Mouse (Mus musculus) monocyte, adult 5-6 weeks (primary cell): ENCODE results near the gene Crispld2. TPM values are rescaled to one million over a fixed set of nuclear protein-coding genes. Genes with fewer than 3 reads are reported as not detected.
A peak's percentile ranks its signal among the peaks of the same experiment; 100 is the strongest.

Experiments
- ATAC-seq: fragments of 153-309, 156-312 bp; replicated peaks from 2 replicates; pipeline ENCODE4 v1.8.0; 2017; ENCODE audit warnings: mild to moderate bottlenecking; ENCODE audit not compliant: low TSS enrichment, insufficient number of reproducible peaks, severe bottlenecking, poor library complexity, low FRiP score
- total RNA-seq: library from RNA; stranded (forward); fragments of 200-1000, 200-491, 200-594 nt; gene quantifications from 3 replicates; pipeline ENCODE4 v1.2.3, GENCODE M21; 2017

Crispld2 gene
- total RNA-seq, 1 experiment from 2014 or later = not detected

GRCm38 (mm10) chr8:120051006-120051405 is 58.8 kb downstream of the Crispld2 start:
- no peak for ATAC-seq

- no peak for ATAC-seq
Observed at GRCm38 (mm10) chr8:120051908-120052307, 59.7 kb downstream of the Crispld2 start.

- no peak for ATAC-seq
Observed at GRCm38 (mm10) chr8:120052318-120052717, 60.1 kb downstream of the Crispld2 start.

DNA sequence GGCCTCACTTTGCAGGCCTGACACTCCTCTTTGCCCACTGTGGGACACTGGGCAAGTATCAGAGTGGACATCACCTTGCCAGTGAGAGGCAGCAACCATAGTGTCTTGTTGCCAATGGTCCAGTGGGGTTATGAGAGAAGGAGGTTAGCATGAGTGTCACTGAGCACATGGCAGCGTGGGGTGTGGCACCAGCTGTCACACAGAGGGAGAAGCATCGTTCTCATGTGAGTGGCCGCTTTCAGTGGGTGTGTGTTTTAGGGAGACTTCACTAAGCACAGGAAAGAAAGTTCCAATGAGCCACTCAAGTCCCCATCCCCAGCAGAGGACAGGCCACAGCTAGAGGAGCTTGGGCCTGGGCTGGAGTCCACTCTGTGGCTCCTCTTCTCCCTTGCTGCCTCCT is 62.6 kb downstream of the Crispld2 start:
- no peak for ATAC-seq

- no peak for ATAC-seq
Observed at GRCm38 (mm10) chr8:120057078-120057477, 64.8 kb downstream of the Crispld2 start.

- ATAC-seq = no peak
Observed at GRCm38 (mm10) chr8:120062742-120063141, 70.5 kb downstream of the Crispld2 start.

GRCm38 (mm10) chr8:120063326-120063725 is 71.1 kb downstream of the Crispld2 start:
- ATAC-seq = no peak

DNA sequence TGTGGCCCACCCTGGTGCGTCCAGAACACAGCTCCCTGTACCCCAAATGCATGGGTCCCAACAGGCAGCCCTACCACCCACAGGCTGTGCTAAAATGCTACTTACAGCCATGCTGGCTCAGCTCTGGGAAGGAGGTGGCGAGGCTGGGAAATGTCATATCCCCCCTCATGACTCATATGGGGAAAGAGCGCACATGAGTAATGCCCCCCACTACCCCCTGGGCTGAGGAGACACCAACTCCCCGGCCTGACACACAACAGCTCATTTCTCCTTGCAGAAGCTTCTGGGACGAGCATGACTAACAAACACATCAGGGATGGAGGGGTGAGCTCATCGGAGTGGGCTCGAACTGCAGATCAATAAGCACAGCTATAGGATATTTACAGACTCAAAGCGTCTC is 73.4 kb downstream of the Crispld2 start:
- no peak for ATAC-seq

- ATAC-seq = no peak
Observed at GRCm38 (mm10) chr8:120066226-120066625, 74.0 kb downstream of the Crispld2 start.

DNA sequence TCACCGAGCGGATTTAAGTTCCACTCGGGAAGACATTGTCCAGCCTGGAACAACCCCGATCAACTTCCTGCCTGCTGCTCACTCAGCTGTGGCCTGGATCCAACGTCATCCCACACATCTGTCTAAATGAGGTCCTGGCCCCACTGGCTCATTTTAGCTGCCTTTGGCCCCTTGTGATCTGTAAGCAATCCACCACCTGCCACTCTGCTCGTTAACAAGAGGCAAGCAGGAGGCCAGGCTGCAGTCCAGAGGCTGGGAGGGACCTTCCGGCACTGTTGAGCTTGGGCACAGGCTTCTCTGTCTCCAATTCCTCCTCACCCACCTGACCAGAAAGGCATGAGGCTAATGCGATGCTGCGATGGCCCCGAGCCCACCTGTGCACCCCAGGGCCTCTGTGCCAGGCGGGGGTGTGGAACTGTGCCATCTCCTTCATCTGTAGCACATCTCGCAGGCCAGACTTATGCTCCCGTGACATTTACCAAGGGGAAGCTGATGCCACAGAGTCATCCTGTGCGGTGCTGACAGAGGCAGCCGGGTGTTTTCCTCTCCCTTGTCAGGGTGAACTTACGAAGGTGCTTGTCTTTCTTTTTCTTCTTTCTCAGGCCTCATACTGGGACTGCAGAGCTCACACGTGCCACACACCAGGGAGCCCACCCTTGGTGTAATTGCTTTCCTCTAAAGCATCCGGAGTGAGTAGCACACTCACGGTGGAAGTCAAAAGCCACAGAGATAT is 75.9 kb downstream of the Crispld2 start:
- ATAC-seq = no peak

DNA sequence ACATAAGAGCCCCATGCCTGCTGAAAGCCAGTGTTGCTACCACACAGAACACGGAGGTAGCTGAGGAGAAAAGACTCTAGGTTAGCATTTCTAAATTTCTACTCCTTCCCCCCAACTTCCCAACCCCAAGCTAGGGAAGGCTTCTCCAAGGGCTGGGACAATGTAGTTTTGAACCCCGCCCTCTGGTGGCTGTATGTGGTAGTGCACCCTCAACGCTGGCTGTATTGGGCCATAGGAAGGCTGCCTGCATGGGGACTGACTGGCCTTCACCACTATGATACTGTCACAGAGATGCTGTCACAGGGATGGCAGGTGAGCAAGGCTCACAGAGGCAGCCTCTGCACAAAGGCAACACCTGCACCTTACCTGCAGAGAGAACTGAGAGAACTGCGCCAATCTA is 79.4 kb downstream of the Crispld2 start:
- peak; percentile 82 for ATAC-seq

DNA sequence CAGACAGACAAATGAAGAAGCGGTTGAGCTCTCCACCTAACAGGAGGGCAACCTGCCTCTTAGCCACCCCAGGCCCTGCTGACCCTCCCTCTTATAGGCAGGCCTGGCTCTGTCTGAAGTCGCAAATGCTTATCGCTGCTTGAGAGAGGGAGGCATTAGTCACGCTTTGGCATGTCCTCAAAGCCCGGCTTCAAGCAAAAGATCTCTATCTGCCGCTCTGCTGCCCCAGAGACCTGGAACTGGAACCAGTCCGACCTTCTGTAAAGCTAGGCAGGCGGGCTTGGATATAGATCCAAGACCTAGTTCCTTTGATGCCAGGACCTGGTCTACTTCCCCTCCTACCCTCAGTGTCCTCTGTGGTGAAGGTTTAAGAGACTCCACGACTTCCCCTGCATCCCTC is 80.0 kb downstream of the Crispld2 start:
- no peak for ATAC-seq

DNA sequence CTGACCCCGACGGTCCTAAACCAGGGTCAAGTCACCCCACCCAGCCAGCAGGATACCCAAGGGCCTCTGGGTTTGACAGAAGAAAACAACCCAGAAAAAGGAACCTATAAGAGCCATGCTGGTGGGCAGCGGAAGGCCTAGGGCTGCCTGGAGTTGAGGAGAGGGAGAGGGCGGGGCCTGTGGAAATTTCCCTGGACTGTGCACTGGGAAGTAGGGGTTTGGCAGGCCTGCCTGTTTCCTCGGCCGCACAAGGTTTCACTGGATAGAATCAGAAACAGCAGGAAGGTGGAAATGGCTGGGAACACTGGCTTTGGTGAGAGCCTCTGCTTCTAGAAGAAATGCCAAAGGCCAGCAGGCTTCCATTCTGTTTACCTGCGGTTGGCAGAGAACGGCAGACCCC is 80.6 kb downstream of the Crispld2 start:
- ATAC-seq = no peak

DNA sequence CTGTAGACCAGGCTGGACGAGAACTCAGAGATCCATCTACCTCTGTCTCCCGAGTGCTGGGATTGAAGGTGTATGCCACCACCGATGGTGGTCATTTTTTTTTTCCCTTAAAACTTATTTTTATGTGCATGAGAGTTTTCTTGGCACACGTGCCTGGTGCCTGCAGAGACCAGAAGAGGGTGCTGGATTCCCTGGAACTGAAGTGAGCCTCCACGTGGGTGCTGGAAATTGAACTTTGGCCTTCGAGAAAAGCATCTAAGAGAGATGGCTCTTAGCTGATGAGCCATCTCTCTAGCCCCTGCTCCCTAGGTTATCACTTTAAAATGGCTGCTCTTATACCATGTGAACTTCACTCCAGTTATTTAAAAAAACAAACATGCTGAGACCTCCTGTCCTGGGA is 82.3 kb downstream of the Crispld2 start:
- no peak for ATAC-seq

DNA sequence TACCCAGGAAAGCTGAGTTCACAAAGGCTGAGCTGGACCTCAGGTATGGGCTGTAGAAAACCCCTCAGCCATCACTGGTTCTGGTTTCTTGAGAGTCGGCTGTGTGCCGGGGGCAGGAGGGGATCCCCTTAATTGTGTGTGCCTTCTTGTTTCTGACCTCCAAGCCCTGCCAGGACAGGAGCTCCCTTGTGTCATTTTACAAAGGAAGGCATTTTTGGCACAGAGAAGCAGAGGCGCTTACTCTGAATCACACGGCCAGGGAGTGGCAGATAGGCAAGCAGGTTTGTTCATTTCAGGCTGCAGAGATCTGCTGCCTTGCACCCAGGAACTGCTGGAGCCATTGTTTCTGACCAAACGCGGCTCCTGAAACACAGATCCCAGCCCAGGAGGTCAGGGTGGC is 83.1 kb downstream of the Crispld2 start:
- no peak for ATAC-seq

- ATAC-seq = peak; percentile 66
Observed at GRCm38 (mm10) chr8:120078080-120078479, 85.8 kb downstream of the Crispld2 start.

- no peak for ATAC-seq
Observed at GRCm38 (mm10) chr8:120079361-120079760, 87.1 kb downstream of the Crispld2 start.

DNA sequence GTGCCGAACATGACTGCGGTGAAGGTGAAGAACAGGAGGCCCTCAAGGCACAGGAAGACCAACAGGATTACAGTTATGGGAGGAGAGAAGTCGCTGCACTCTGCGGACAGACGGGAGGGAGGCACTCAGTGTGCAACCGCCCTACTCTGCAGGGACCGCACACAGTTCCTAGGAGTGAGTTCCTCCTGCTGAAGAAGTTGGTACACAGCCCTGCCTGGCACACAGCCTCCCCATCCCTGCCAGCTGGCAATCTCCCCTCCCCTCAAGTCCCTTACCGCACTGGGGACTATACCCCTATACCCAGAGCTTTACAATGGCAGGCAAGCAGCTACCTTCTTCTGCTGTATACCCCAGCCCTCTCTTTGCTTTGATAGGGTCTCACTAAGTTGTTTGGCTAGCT is 91.0 kb downstream of the Crispld2 start:
- no peak for ATAC-seq

DNA sequence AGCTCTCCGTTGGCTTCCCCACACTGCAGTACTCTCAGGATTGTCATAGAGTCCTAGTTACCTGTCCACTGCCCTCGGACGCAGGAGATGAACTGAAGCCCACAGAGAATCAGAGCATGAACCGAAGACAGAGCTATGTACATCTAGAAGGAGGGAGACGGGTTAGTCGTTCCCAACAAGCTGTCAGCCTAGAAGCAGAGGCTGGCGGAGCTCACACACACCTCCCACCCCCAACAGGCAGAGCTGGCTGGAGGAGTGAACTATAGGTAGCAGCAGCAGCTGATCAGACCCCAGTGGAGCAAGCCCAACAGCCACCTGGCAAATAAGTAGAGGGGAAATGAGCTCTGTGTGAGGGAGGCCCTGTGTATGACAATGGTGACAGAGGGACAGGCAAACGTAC is 92.5 kb downstream of the Crispld2 start:
- ATAC-seq = no peak

DNA sequence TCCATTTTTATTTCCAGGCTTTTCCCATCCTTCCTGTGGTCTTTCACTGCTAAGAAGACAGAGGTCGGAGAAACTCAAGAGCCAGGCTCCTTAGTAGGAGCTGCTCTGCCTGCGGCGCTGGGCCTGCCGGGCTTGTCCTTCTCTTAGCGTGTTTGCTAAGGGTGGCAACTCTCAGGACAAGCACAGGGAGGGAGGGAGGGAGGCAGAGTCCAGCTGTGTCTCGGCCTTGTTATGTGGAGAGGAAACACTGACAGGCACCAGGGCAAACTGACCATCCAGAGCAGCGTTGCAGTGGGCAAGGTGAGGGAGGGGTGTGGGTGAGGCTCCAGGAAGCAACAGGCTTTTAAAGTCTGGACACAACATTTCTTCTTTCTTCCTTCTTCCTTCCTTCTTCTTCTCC is 97.3 kb downstream of the Crispld2 start:
- ATAC-seq = no peak

GRCm38 (mm10) chr8:120091032-120091431 is 98.8 kb downstream of the Crispld2 start:
- no peak for ATAC-seq
